Mouse (Mus musculus) ovary, postnatal 36 days (tissue): ENCODE results near the gene Ctsm.
"Not testable (repeated sequence)": the region's sequence is repeated elsewhere in the genome, so short reads cannot be mapped to it uniquely, and the experiment has no call there.

Experiments
- DNase-seq: peaks from one replicate; pipeline ENCODE4 v3.0.0; 2022; ENCODE audit warnings: low spot score, mixed read lengths

Ctsm gene

GRCm38 (mm10) chr13:61541631-61542030, at the start of gene Ctsm:
Gene Ctsm (minus strand): TSS chr13:61541839.
- DNase-seq: no peak

- no peak for DNase-seq
Measured at GRCm38 (mm10) chr13:61570027-61570426, 28.4 kb upstream of the Ctsm start, which contains the start of gene Cts3. Gene Cts3 (minus strand): TSS chr13:61570127.

GRCm38 (mm10) chr13:61568074-61568473, 26.4 kb upstream of the Ctsm start, which contains the start of gene Gm49352:
Gene Gm49352 (minus strand): TSS chr13:61568174.
- DNase-seq: not testable (repeated sequence)
